Mouse (Mus musculus) adrenal gland, adult 2 months (tissue): ENCODE data around the gene Sdsl. TPM values are rescaled to one million over a fixed set of nuclear protein-coding genes. Genes with fewer than 3 reads are reported as not detected.

ENCODE experiments used
- DNase-seq: peaks from one replicate; pipeline ENCODE4 v3.0.0; 2021
- polyA plus RNA-seq: library from polyadenylated mRNA; depleted of rRNA; stranded (reverse); fragments of >200 nt; gene quantifications from 2 replicates; pipeline ENCODE4 v1.2.3, GENCODE M21; 2012
- total RNA-seq, 2 experiments: library from RNA; stranded (reverse); gene quantifications; 2 replicates each; pipeline ENCODE4 v1.2.3; 2021

The Sdsl gene
- total and polyA plus RNA-seq, 3 experiments, result 46.3 to 115 (median 71.9) TPM

- DNase-seq, result no peak
These were observed 16.4 kb downstream of the Sdsl start for GRCm38 (mm10) chr5:120456253-120456652.

- DNase-seq, result no peak
These were observed 17.8 kb downstream of the Sdsl start for GRCm38 (mm10) chr5:120454756-120455337.

- DNase-seq, result no peak
These were observed 25.3 kb downstream of the Sdsl start for GRCm38 (mm10) chr5:120447305-120447704.

GRCm38 (mm10) chr5:120440733-120441132, 31.9 kb downstream of the Sdsl start:
- peak; percentile 86 for DNase-seq

GRCm38 (mm10) chr5:120439887-120440670, 32.5 kb downstream of the Sdsl start:
- peak; percentile 31 for DNase-seq

- DNase-seq, result peak; percentile 36
These were observed 33.5 kb downstream of the Sdsl start for GRCm38 (mm10) chr5:120438991-120439710.

GRCm38 (mm10) chr5:120438469-120438868, 34.1 kb downstream of the Sdsl start:
- no peak for DNase-seq

GRCm38 (mm10) chr5:120437986-120438385, 34.6 kb downstream of the Sdsl start:
- DNase-seq, result no peak

- no peak for DNase-seq
These were observed 35.1 kb downstream of the Sdsl start for GRCm38 (mm10) chr5:120437539-120437938.

- no peak for DNase-seq
These were observed 35.6 kb downstream of the Sdsl start for GRCm38 (mm10) chr5:120436885-120437495.

GRCm38 (mm10) chr5:120435731-120436501, 36.7 kb downstream of the Sdsl start:
- DNase-seq, result peak; percentile 21

GRCm38 (mm10) chr5:120435006-120435681, 37.5 kb downstream of the Sdsl start:
- DNase-seq, result no peak

GRCm38 (mm10) chr5:120434231-120434735, 38.3 kb downstream of the Sdsl start:
- no peak for DNase-seq

- no peak for DNase-seq
These were observed 39.4 kb downstream of the Sdsl start for GRCm38 (mm10) chr5:120433135-120433760.

- DNase-seq, result no peak
These were observed 40.1 kb downstream of the Sdsl start for GRCm38 (mm10) chr5:120432486-120433015.

- DNase-seq, result no peak
These were observed 40.7 kb downstream of the Sdsl start, which contains the start of gene Lhx5 for GRCm38 (mm10) chr5:120431649-120432485. Gene Lhx5 (plus strand): TSS chr5:120431699.

- DNase-seq, result no peak
These were observed 41.5 kb downstream of the Sdsl start for GRCm38 (mm10) chr5:120431001-120431583.

- no peak for DNase-seq
These were observed 42.9 kb downstream of the Sdsl start for GRCm38 (mm10) chr5:120429692-120430091.

GRCm38 (mm10) chr5:120428990-120429389, 43.6 kb downstream of the Sdsl start:
- no peak for DNase-seq
